8 mouse cellular contexts compared by ENCODE assay signal in genomic region chr1:192191322-192191639, GRCm38 (mm10). TPM values are rescaled to one million over a fixed set of nuclear protein-coding genes. Genes with fewer than 3 reads are reported as not detected.
DNase-seq lines count a peak whose midpoint lies in the region; ATAC-seq and TF ChIP-seq lines count a peak whose summit lies in the region.

No protein-coding gene starts in this region.

- peak overlapping the region; percentile 56 for H3K9ac ChIP-seq in hindbrain, embryonic 15.5 days
- H3K9ac ChIP-seq in midbrain, postnatal 0 days (replicated peaks; ENCODE audit: low read length, poor library complexity, severe bottlenecking), result peak overlapping the region; percentile 60

- H3K4me2 ChIP-seq in hindbrain, embryonic 15.5 days, result peak overlapping the region; percentile 91
- peak overlapping the region; percentile 79 for H3K4me2 ChIP-seq in midbrain, postnatal 0 days (ENCODE audit: low read depth, low read length, poor library complexity, severe bottlenecking)

- no peak for TF ChIP-seq CTCF in midbrain, postnatal 0 days (IDR thresholded peaks at IDR 0.05)

- no peak overlapping the region for H3K27ac ChIP-seq in hindbrain, embryonic 15.5 days (replicated peaks)
- no peak overlapping the region for H3K27ac ChIP-seq in midbrain, postnatal 0 days (ENCODE audit: low read depth, low read length)

- H3K36me3 ChIP-seq in hindbrain, embryonic 15.5 days, result no peaks in the 10 kb centered on the region
- H3K36me3 ChIP-seq in midbrain, postnatal 0 days (ENCODE audit: insufficient read depth, low read length), result no peaks in the 10 kb centered on the region

- WGBS in hindbrain, embryonic 15.5 days, result 6% methylated on average over 13 of the region's 13 CpGs
- WGBS in midbrain, postnatal 0 days, result 4% methylated on average over 13 of the region's 13 CpGs

- no peak for ATAC-seq in hindbrain, embryonic 15.5 days (ENCODE audit: low FRiP score, low read depth)
- ATAC-seq in midbrain, postnatal 0 days (ENCODE audit: low FRiP score), result no peak

- peak; percentile 31 to 51 for DNase-seq in frontal cortex, postnatal 36 days (ENCODE audit: low spot score in 2 of 2)
- DNase-seq in frontal cortex, adult 2 months (ENCODE audit: extremely low spot score in 1 of 2, low spot score in 1 of 2), result no peak
- peak; percentile 39 for DNase-seq in right cerebral cortex, adult 18-20 months
- no peak for DNase-seq in right cerebral cortex, postnatal 14 days
- DNase-seq in midbrain, postnatal 0 days (ENCODE audit: low spot score), result no peak
- no peak for DNase-seq in retina, embryonic 14.5 days (ENCODE audit: low spot score)
- DNase-seq in spleen, postnatal 4 days (ENCODE audit: low spot score in 2 of 2), result no peak

- peaks cover 34% of the 10 kb centered on the region for H3K4me1 ChIP-seq in hindbrain, embryonic 15.5 days (replicated peaks)
- H3K4me1 ChIP-seq in midbrain, postnatal 0 days (ENCODE audit: insufficient read depth, low read length), result 0 out of 2 replicates have a peak, but pooled peaks cover 3% of the 10 kb centered on the region

- no peaks in the 10 kb centered on the region for H3K9me3 ChIP-seq in hindbrain, embryonic 15.5 days
- H3K9me3 ChIP-seq in midbrain, postnatal 0 days (ENCODE audit: low read length), result no peaks in the 10 kb centered on the region

- peaks cover 10% of the 10 kb centered on the region for H3K27me3 ChIP-seq in hindbrain, embryonic 15.5 days
- H3K27me3 ChIP-seq in midbrain, postnatal 0 days (ENCODE audit: insufficient read depth, low read length), result no peaks in the 10 kb centered on the region

- H3K4me3 ChIP-seq in hindbrain, embryonic 15.5 days, result peak overlapping the region; percentile 63
- peak overlapping the region; percentile 60 for H3K4me3 ChIP-seq in midbrain, postnatal 0 days (ENCODE audit: low read depth, low read length)

RNA-seq across cellular contexts. Expression of gene Kcnh1, which starts 0.7 kb away (rescaled TPM):
- 23.3 and 26.1 TPM in 2 replicates for polyA plus RNA-seq in frontal cortex, adult 2 months (2012; rRNA removed)
- polyA plus RNA-seq in hindbrain, embryonic 15.5 days (2015; fragmentation: Nextera tagmentation; extraction: Ambion mirVana), result 3.3 and 3.6 TPM in 2 replicates
- total RNA-seq in midbrain, postnatal 0 days (2014; rRNA removed), result 5.9 and 6.2 TPM in 2 replicates
- polyA plus RNA-seq in midbrain, postnatal 0 days (2015; fragmentation: Nextera tagmentation; extraction: Ambion mirVana), result 2.6 and 2.9 TPM in 2 replicates

RNA-seq across cellular contexts. Expression of gene Rcor3, which starts 53.4 kb away (rescaled TPM):
- polyA plus RNA-seq in frontal cortex, adult 2 months (2012; rRNA removed), result 28.3 and 37.0 TPM in 2 replicates
- polyA plus RNA-seq in hindbrain, embryonic 15.5 days (2015; fragmentation: Nextera tagmentation; extraction: Ambion mirVana), result 32.9 and 41.8 TPM in 2 replicates
- 35.1 and 47.7 TPM in 2 replicates for total RNA-seq in midbrain, postnatal 0 days (2014; rRNA removed)
- 54.7 and 56.1 TPM in 2 replicates for polyA plus RNA-seq in midbrain, postnatal 0 days (2015; fragmentation: Nextera tagmentation; extraction: Ambion mirVana)

Comparison
In these comparisons a context has a peak if more than half of its experiments do, and no peak if none do; other contexts are left out.
1. DNase-seq: peak in frontal cortex, postnatal 36 days (2 of 2) and right cerebral cortex, adult 18-20 months (single experiment); none in frontal cortex, adult 2 months (0 of 2), right cerebral cortex, postnatal 14 days (single experiment), midbrain, postnatal 0 days (single experiment), retina, embryonic 14.5 days (single experiment) and spleen, postnatal 4 days (0 of 2).